Mouse (Mus musculus) liver, embryonic 14.5 days (tissue): ENCODE data around the gene Phf11d.
"Not testable (repeated sequence)": the region's sequence is repeated elsewhere in the genome, so short reads cannot be mapped to it uniquely, and the experiment has no call there.

Experiments used
- CTCF ChIP-seq: IDR thresholded peaks from 2 replicates; pipeline ENCODE4 v1.5.1; 2016; ENCODE audit warnings: antibody characterized with exemption, low read depth, control low read depth
- EP300 ChIP-seq: IDR thresholded peaks from 2 replicates; pipeline ENCODE4 v1.6.1; 2016; ENCODE audit warnings: antibody characterized with exemption, low read depth

GRCm38 (mm10) chr14:59414979-59415378 is 49.7 kb upstream of the Phf11d start:
- TF ChIP-seq EP300, CTCF: not testable (repeated sequence)
